Mouse (Mus musculus): ENCODE measurements around the gene Casq2.
"Not testable (repeated sequence)": the region's sequence is repeated elsewhere in the genome, so short reads cannot be mapped to it uniquely, and the experiment has no call there.

Gene Casq2

DNA sequence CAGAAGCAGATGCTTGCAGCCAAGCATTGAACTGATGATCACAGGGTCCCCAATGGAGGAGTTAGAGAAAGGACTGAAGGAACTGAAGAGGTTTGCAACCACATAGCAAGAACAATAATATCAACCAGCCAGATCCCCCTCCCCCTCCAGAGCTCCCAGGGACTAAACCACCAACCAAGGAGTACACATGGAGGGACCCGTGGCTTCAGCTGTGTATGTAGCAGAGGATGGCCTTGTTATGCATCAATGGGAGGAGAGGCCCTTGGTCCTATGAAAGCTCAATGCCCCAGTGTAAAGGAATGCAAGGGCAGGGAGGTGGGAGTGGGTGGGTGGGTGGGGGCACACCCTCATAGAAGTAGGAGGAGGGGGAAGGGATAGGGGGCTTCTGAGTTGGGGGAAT, 77.6 kb downstream of the Casq2 start:
- not testable (repeated sequence) for DNase-seq (ENCODE audit: low spot score in 2 of 2)

- no peak for DNase-seq (ENCODE audit: low spot score in 2 of 2)
These were observed 78.7 kb downstream of the Casq2 start for GRCm38 (mm10) chr3:102164911-102165310.

DNA sequence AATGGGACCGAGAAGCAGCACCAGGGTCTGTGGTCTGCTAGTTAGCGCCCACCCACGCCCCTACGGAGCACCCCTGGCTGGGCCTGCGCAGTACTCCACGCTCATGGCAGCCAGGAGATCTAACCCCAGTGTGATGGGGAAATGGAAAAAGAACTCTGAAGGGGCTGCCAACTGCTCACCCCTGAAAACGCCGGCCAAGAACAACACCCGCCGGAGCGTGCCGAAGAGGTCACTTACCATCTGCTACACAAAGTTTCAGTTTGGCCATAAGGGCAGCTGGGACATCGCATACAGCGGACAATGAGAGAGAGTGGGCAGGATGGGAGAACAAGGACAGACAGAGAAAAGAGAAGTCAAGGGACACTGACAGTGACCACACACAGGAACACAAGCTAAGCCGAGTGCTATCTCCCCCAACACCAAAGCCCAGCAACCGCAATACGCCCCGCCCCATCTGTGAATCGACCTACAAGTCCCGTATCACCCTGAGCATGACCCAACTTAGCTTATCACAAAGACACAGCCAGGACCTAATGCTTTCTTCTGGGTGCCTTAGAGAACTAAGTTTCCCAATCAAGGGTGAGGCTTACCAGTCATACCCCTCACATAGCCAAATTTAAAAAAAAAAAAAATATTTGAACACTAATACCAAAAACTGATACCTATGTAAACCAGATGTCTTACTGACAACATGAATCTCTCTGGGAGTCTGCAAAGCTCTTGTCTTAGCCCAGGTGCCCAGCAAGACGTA, 79.5 kb downstream of the Casq2 start:
- no peak for DNase-seq (ENCODE audit: low spot score in 2 of 2)

DNA sequence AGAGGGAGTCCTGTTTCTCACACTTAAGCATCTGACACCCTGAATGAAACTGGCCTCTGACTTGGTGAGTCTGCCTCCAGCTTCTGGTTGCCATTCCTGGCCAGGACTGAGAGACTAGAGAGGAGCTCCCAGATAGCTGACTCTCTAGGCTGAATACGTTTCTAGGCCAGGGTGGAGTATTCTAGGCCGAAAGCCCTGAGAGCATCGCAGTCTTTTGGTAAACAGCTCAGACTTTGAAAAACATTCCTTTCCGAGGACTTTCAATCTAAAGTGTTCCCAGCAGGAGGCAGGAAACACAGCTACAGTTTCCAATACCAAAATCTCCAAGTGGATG, 80.0 kb downstream of the Casq2 start:
- DNase-seq (ENCODE audit: low spot score in 2 of 2) = no peak

- no peak for DNase-seq (ENCODE audit: low spot score in 2 of 2)
These were observed 80.6 kb downstream of the Casq2 start for GRCm38 (mm10) chr3:102166794-102167193.

- DNase-seq (ENCODE audit: low spot score in 2 of 2) = no peak
These were observed 81.5 kb downstream of the Casq2 start for GRCm38 (mm10) chr3:102167555-102168210.

DNA sequence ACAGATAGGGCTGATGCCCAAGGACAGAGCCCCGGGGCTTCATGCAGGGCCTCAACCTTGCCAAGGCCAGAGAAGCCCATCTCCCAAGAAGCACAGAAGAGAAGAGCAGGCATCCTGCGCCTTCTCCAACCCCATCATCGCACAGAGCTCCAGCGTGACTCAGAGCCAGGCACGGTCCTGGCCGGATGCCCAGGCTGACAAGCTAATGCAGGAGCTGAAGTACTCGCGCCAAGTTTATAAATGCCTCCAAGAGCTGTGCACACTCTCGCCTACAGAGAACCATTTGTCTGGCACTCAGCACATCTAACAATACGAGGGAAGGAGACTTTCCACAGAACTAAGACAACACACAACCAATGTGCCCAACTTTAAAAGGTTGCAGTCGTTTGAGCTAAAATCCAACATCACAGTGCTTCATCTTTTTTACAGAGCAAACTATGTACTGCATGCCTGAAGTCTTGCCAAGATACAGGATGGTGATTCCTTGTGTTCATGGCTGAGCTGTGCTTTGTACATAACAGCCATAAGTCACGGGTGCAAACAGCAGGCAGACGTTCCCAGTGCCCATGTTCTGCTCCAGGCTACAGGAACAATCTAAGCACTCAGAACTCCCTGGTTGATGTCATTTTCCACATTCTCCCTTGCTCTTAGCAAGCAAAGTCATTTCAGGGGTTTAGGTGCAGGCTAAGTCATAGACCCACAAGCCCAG, 83.1 kb downstream of the Casq2 start:
- DNase-seq (ENCODE audit: low spot score in 2 of 2) = peak; percentile 89 to 92

DNA sequence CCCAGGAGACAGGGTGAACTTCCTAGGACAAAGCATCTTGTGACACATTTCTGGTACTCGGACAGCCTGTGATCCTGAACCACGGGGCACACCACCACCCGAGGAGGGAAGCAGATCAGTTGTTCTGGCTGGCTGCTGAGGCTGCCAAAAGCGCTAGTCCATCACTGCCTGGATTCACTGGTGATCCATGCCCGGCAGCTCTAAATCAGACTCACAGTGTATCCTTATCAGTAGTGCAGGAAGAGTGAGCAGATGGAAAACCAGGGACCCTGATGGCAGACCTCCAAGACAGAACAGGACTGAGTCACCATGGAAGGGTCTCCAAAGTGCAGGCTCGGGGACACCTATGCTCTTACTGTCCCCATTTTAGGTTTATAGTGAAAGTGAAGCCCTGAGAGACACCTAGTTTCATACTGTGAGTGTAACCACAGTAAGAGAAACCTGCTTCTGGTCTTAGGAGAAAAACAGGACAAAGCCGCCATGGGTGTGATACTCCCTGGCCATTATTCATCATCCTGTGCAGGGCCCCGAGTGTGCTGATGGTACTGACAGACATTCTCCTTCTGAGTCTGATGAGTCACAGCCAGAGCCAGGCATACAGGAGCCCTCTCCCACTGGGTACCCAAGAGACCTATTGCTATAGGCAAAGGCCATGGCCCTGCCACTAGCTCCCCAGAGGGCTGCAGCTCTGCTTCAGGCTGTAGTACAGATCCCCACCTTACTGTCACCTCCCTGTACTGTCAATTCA, 88.1 kb downstream of the Casq2 start:
- DNase-seq (ENCODE audit: low spot score in 2 of 2) = no peak

- no peak for DNase-seq (ENCODE audit: low spot score in 2 of 2)
These were observed 89.5 kb downstream of the Casq2 start for GRCm38 (mm10) chr3:102175701-102176100.

GRCm38 (mm10) chr3:102176116-102176515, 89.9 kb downstream of the Casq2 start:
- DNase-seq (ENCODE audit: low spot score in 2 of 2) = no peak

DNA sequence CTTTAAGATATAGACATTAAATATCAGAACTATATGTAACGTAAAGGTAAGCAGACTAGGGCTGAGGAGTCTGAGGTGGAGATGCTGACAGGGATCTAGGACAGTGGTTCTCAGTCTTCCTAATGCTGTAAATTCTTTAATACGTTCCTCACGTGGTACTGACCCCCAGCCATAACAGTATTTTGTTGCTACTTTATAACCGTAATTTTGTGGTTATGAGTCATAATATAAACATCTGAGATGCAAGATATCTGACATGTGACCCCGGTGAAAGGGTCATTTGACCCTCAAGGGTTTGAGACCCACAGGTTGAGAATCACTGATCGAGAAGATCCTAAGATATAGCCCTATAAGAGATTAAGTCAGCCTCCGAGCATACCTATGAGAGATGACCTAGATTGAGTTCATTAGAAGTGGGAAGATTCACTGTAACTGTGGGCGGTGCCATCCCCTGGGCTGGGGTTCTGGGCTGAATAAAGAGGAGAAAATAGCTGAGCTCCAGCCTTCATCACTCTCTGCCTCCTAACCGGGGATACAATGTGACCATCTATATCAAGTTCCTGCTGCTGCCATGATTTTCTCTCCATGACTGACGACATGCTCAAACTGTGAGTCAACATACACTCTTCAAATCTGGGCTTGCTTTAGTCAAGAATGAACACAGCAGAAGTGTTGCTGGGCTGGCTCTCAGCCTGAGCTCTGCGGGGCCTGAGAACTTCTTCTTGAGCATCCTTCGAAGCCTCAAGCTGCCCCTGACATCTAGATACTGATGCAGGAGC, 91.8 kb downstream of the Casq2 start:
- no peak for DNase-seq (ENCODE audit: low spot score in 2 of 2)

GRCm38 (mm10) chr3:102179869-102180268, 93.7 kb downstream of the Casq2 start:
- no peak for DNase-seq (ENCODE audit: low spot score in 2 of 2)

GRCm38 (mm10) chr3:102180746-102181145, 94.5 kb downstream of the Casq2 start:
- no peak for DNase-seq (ENCODE audit: low spot score in 2 of 2)

GRCm38 (mm10) chr3:102181191-102181590, 95.0 kb downstream of the Casq2 start:
- DNase-seq (ENCODE audit: low spot score in 2 of 2) = no peak

DNA sequence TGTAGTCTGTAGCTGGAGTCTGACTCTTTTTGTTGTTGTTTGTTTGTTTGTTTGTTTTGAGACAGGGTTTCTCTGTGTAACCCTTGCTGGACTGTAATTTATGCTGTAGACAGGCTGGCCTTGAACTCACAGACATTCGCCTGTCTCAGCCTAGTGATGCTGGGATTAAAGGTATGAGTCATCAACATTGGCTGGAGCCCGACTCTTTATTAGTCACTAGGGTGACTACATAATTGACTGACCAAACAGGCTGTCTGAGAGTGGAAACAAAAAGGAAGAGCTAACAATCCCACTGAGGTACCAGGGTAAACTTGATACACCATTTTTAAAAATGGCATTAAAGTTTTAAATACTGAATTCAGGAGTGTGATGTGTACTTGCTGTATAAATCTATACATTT, 96.4 kb downstream of the Casq2 start:
- no peak for DNase-seq (ENCODE audit: low spot score in 2 of 2)

DNA sequence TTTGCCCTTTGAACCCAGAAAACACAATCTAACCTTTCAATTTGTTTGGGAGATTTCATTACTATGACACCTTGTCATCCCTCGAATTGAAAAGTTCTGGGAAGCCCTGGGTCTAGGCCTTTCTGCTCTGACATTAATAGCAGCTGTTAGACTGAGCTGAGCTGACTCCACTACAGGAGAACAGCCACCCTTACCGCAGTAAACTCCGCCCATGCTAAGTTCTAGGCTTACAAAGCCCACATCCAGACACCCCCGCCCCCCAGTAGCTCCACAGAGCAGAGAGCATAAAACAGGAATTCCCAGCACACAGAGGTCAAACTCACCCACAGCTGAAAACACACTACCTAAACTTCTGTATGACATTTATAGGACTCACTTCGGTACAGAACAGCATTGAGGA, 98.5 kb downstream of the Casq2 start:
- no peak for DNase-seq (ENCODE audit: low spot score in 2 of 2)

DNA sequence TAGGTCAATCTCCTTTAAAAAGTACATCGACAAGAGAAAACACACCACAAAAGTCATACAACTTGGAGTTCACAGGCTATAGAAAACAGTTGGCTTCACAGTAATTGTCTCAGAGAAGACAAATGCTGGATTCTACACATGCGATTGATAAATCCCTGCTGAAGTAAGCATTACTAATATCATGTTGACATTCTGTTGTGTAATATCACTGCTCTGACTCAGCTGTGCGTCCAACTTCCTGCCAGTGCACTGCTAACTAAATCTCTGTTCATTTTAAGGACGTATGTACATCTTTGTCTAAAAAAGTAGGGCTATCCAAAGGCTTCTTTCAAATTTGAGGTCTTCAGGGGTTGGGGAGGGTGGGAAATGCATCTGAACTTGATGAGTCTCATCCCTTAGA, 101.2 kb downstream of the Casq2 start:
- no peak for DNase-seq (ENCODE audit: low spot score in 2 of 2)

DNA sequence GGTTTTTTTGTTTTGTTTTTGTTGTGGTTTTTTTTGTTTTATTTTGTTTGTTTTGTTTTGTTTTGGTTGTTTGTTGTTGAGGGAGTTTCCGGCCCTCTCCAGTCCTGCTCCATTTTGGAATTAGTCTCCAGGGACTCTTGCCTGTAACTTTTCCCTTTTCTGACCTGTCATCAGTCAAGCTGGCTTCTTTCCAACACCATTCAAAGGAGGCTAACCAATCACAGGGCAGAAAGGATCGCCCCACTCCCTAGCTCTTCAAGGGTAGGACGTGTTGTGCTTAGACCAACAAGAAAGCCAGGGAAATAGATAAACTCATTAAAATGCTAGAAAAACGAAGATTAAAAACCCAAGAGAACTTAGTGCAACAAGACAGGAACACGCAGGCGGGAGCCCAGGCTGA, 102.8 kb downstream of the Casq2 start:
- no peak for DNase-seq (ENCODE audit: low spot score in 2 of 2)

GRCm38 (mm10) chr3:102190015-102190414, 103.8 kb downstream of the Casq2 start:
- no peak for DNase-seq (ENCODE audit: low spot score in 2 of 2)

DNA sequence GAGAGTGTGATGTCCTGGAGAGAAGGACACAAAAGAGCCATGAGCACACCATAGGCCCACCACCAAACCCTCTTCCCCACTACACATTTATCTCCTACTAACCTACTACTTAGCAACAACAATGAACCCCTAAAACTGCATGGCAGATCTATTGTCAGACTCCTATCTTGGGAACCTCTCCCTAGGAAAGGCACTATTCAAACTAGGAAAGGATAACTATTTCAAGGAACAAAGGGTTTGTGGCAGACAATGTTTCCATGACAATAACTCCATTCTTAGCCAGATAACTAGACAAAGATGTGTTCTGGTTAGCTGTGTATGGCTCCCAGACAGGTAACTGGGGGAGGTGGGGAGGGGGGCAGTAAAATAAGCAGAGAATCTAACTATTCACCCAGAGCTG, 104.4 kb downstream of the Casq2 start:
- DNase-seq (ENCODE audit: low spot score in 2 of 2) = no peak

- no peak for DNase-seq (ENCODE audit: low spot score in 2 of 2)
These were observed 105.4 kb downstream of the Casq2 start for GRCm38 (mm10) chr3:102191575-102191974.

DNA sequence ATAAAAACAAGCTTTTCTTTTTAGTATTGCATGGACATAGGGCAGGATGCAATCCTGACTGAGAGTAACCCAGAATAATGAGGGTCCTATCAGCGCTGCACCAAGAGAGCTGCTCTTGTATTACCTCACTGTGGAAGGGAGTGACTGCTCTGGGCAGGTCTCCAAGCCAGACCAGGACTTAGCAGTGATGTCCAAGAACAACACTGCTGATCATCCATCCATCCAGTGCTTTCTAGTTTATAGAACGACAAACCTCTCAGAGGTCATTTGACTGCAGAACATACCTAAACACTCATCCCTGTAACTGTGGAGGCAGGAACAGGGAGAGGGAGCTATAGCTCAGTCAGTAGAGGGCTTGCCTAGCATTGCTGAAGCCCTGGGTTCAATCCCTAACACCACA, 106.4 kb downstream of the Casq2 start:
- DNase-seq (ENCODE audit: low spot score in 2 of 2) = no peak
